Comparison of ENCODE assay signal across 9 mouse cellular contexts in genomic region chr4:65124369-65125151, GRCm38 (mm10). TPM values are rescaled to one million over a fixed set of nuclear protein-coding genes. Genes with fewer than 3 reads are reported as not detected.
DNase-seq lines count a peak whose midpoint lies in the region; ATAC-seq and TF ChIP-seq lines count a peak whose summit lies in the region.
"Had no signal": no experiment of that assay in that cellular context is flagged by ENCODE, and none has a peak within 500 bp of the region (broad histone marks: within the 10 kb centered on the region; RNA-seq: fewer than 3 reads in every experiment).

No protein-coding gene starts in this region.

- DNase-seq in gastrocnemius, adult 2 months: peak; percentile 36
- no peak for DNase-seq in gastrocnemius, adult 8-10 months (ENCODE audit: low spot score in 2 of 2)
- peak; percentile 35 for DNase-seq in ZHBTc4 (ENCODE audit: low read depth, low spot score)
- DNase-seq in liver, postnatal 0 days: peak; percentile 15
- no peak for DNase-seq in thymus, postnatal 25 days

- peaks cover 17% of the 10 kb centered on the region for H3K27me3 ChIP-seq in forebrain, embryonic 13.5 days
- peaks cover 2% of the 10 kb centered on the region for H3K27me3 ChIP-seq in hindbrain, embryonic 16.5 days (replicated peaks; ENCODE audit: control insufficient read depth, insufficient read depth, low read length)
- H3K27me3 ChIP-seq in liver, postnatal 0 days (ENCODE audit: insufficient read depth, low read length): peaks cover 18% of the 10 kb centered on the region
- H3K27me3 ChIP-seq in stomach, embryonic 16.5 days (ENCODE audit: control insufficient read depth, insufficient read depth, low read length): peaks cover 8% of the 10 kb centered on the region
- H3K27me3 ChIP-seq: CH12.LX had no signal

- no peak for TF ChIP-seq EP300 in liver, postnatal 0 days (IDR thresholded peaks at IDR 0.05; ENCODE audit: low read depth)

- peak overlapping the region; percentile 75 for H3K9ac ChIP-seq in forebrain, embryonic 13.5 days
- peak overlapping the region; percentile 77 for H3K9ac ChIP-seq in hindbrain, embryonic 16.5 days (ENCODE audit: low read depth, low read length)
- no peak overlapping the region for H3K9ac ChIP-seq in liver, postnatal 0 days (replicated peaks)
- H3K9ac ChIP-seq in stomach, embryonic 16.5 days (ENCODE audit: low read length): peak overlapping the region; percentile 78

- H3K36me3 ChIP-seq in forebrain, embryonic 13.5 days (ENCODE audit: poor library complexity, severe bottlenecking): no peaks in the 10 kb centered on the region
- H3K36me3 ChIP-seq in hindbrain, embryonic 16.5 days (ENCODE audit: control insufficient read depth, insufficient read depth, low read length): no peaks in the 10 kb centered on the region
- no peaks in the 10 kb centered on the region for H3K36me3 ChIP-seq in liver, postnatal 0 days (replicated peaks; ENCODE audit: insufficient read depth, low read length)
- no peaks in the 10 kb centered on the region for H3K36me3 ChIP-seq in stomach, embryonic 16.5 days (ENCODE audit: control insufficient read depth, insufficient read depth, low read length)

- peak overlapping the region; percentile 74 for H3K4me3 ChIP-seq in gastrocnemius, adult 2 months
- peak overlapping the region; percentile 59 for H3K4me3 ChIP-seq in forebrain, embryonic 13.5 days
- peak overlapping the region; percentile 63 for H3K4me3 ChIP-seq in hindbrain, embryonic 16.5 days (ENCODE audit: low read length)
- peak overlapping the region; percentile 46 for H3K4me3 ChIP-seq in liver, postnatal 0 days (ENCODE audit: low read depth, low read length)
- H3K4me3 ChIP-seq in stomach, embryonic 16.5 days (replicated peaks; ENCODE audit: low read length): peak overlapping the region; percentile 61

- WGBS in forebrain, embryonic 13.5 days: under 1% methylated on average over 47 of the region's 80 CpGs
- WGBS in hindbrain, embryonic 16.5 days: under 1% methylated on average over 63 of the region's 80 CpGs
- 1% methylated on average over 30 of the region's 80 CpGs for WGBS in liver, postnatal 0 days (ENCODE audit: insufficient replicate concordance)
- WGBS in stomach, embryonic 16.5 days: under 1% methylated on average over 63 of the region's 80 CpGs

- no peaks in the 10 kb centered on the region for H3K9me3 ChIP-seq in forebrain, embryonic 13.5 days (replicated peaks)
- H3K9me3 ChIP-seq in hindbrain, embryonic 16.5 days (ENCODE audit: control insufficient read depth, low read length): no peaks in the 10 kb centered on the region
- no peaks in the 10 kb centered on the region for H3K9me3 ChIP-seq in liver, postnatal 0 days (ENCODE audit: low read length)
- no peaks in the 10 kb centered on the region for H3K9me3 ChIP-seq in stomach, embryonic 16.5 days (replicated peaks; ENCODE audit: control insufficient read depth, low read length)

- peak overlapping the region; percentile 83 for H3K4me2 ChIP-seq in forebrain, embryonic 13.5 days
- H3K4me2 ChIP-seq in hindbrain, embryonic 16.5 days (ENCODE audit: low read length): peak overlapping the region; percentile 93
- peak overlapping the region; percentile 66 for H3K4me2 ChIP-seq in liver, postnatal 0 days (ENCODE audit: low read depth, low read length)
- H3K4me2 ChIP-seq in stomach, embryonic 16.5 days (ENCODE audit: low read depth, low read length): peak overlapping the region; percentile 93

- peak; percentile 70 for ATAC-seq in forebrain, embryonic 13.5 days
- peak; percentile 60 for ATAC-seq in hindbrain, embryonic 16.5 days
- no peak for ATAC-seq in liver, postnatal 0 days
- peak; percentile 34; the same call in 1 of the 2 replicates for ATAC-seq in stomach, embryonic 16.5 days (ENCODE audit: insufficient read depth, low FRiP score)

- H3K27ac ChIP-seq in gastrocnemius, adult 2 months: peak overlapping the region; percentile 72
- no peak overlapping the region for H3K27ac ChIP-seq in forebrain, embryonic 13.5 days
- no peak overlapping the region for H3K27ac ChIP-seq in hindbrain, embryonic 16.5 days (ENCODE audit: low read depth, low read length)
- H3K27ac ChIP-seq in liver, postnatal 0 days (ENCODE audit: low read depth): no peak overlapping the region
- H3K27ac ChIP-seq in stomach, embryonic 16.5 days (ENCODE audit: low read length): no peak overlapping the region

- peaks cover 34% of the 10 kb centered on the region for H3K4me1 ChIP-seq in forebrain, embryonic 13.5 days
- H3K4me1 ChIP-seq in hindbrain, embryonic 16.5 days (ENCODE audit: control insufficient read depth, insufficient read depth, low read depth, low read length): peaks cover 17% of the 10 kb centered on the region
- no peaks in the 10 kb centered on the region; the same call in 1 of the 2 replicates for H3K4me1 ChIP-seq in liver, postnatal 0 days (ENCODE audit: insufficient read depth)
- peaks cover 13% of the 10 kb centered on the region for H3K4me1 ChIP-seq in stomach, embryonic 16.5 days (ENCODE audit: control insufficient read depth, insufficient read depth, low read length)

- intact Hi-C loops in gastrocnemius, adult 2 months (cut with DNase I): loop anchor here (5.0 kb wide), 2 partner anchors 373 to 463 kb away; no protein-coding TSS in a partner anchor

- TF ChIP-seq CTCF in gastrocnemius, adult 2 months (IDR thresholded peaks at IDR 0.05): no peak
- no peak for TF ChIP-seq CTCF in liver, postnatal 0 days (IDR thresholded peaks at IDR 0.05; ENCODE audit: low read depth)

RNA-seq across cellular contexts. Expression of gene Pappa, which starts 0.6 kb away (rescaled TPM):
- under 1 TPM; 0.36 to 0.61 TPM for total RNA-seq in gastrocnemius, adult 2 months (2021)
- under 1 TPM; 0.27 to 0.43 (median 0.29) TPM for total RNA-seq in gastrocnemius, adult 8-10 months (2022)
- 0.89 and 1.4 TPM in 2 replicates for polyA plus RNA-seq in forebrain, embryonic 13.5 days (2015; fragmentation: Nextera tagmentation; extraction: Ambion mirVana)
- 0.89 and 0.93 TPM in 2 replicates for polyA plus RNA-seq in hindbrain, embryonic 16.5 days (2015; fragmentation: Nextera tagmentation; extraction: Ambion mirVana)
- polyA plus RNA-seq in liver, postnatal 0 days (2015; fragmentation: Nextera tagmentation; extraction: Ambion mirVana): 0.01 and 0.02 TPM in 2 replicates
- polyA plus RNA-seq in stomach, embryonic 16.5 days (2015; fragmentation: Nextera tagmentation; extraction: Ambion mirVana): 0.98 and 1.4 TPM in 2 replicates
- total RNA-seq: CH12.LX had no signal

Comparison
In these comparisons a context has a peak if more than half of its experiments do, and no peak if none do; other contexts are left out.
1. DNase-seq: peak in gastrocnemius, adult 2 months (single experiment), ZHBTc4 (single experiment) and liver, postnatal 0 days (single experiment); none in gastrocnemius, adult 8-10 months (0 of 2) and thymus, postnatal 25 days (single experiment).
2. Peak in every context shown above with its lines, with median percentiles within 50 percentile points of each other: H3K4me3 ChIP-seq and H3K4me2 ChIP-seq.